Mouse (Mus musculus): Measurements from ENCODE around the gene Cd55b.

- TF ChIP-seq POLR2A (IDR thresholded peaks at IDR 0.05; ENCODE audit: extremely low read depth, insufficient read depth, low read length) (no peak), CTCF (IDR thresholded peaks at IDR 0.05; ENCODE audit: low read depth, low read length) (no peak)
These were observed 49.3 kb downstream of the Cd55b start for GRCm38 (mm10) chr1:130373398-130374083.
